Mouse (Mus musculus) left cerebral cortex, postnatal 14 days (tissue): ENCODE measurements at regions not wholly inside any gene's neighbourhood (a gene's known extent, or its start where the extent isn't known, plus 50 kb on each side); places are given as distances from the start of the nearest gene placed in this dataset.

Source experiments
- DNase-seq, 2 experiments: peaks; one replicate each; pipeline ENCODE4 v3.0.0; 2021 to 2022; ENCODE audit warnings: low spot score in 2 of 2, mixed read lengths in 1 of 2
- intact Hi-C: fragments of 180-260 bp; cut with DNase I; formaldehyde crosslinking; loops from one replicate; pipeline ENCODE4 v1.15.1; 2025

- DNase-seq: peak; percentile 40 to 49
- intact Hi-C loops: loop anchor here (10.0 kb wide), 1 partner anchor 1494 kb away; no protein-coding TSS in a partner anchor
These were observed 517.5 kb downstream of the Cps1 start for GRCm38 (mm10) chr1:67640353-67640752.

DNA sequence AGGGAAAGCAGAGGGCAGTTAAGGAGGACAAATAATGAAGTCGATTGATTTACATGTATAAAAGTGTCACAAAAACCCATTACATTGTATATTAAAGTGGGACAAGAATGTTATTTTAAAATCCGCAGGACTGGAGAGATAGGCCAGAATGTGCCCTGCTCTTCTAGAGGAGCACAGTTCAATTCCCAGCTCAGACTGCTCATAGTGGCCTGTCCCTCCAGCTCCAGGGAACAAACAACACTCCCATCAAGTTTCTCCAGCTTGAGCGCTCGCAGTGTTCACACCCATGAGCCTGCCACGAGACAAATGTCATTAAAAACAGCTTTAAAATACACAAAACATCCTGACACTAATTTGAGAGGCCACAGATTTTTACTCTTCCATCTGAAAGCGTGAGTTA is 517.9 kb downstream of the Cps1 start:
- no peak for DNase-seq
- intact Hi-C loops: loop anchor here (10.0 kb wide), 1 partner anchor 1494 kb away; no protein-coding TSS in a partner anchor

DNA sequence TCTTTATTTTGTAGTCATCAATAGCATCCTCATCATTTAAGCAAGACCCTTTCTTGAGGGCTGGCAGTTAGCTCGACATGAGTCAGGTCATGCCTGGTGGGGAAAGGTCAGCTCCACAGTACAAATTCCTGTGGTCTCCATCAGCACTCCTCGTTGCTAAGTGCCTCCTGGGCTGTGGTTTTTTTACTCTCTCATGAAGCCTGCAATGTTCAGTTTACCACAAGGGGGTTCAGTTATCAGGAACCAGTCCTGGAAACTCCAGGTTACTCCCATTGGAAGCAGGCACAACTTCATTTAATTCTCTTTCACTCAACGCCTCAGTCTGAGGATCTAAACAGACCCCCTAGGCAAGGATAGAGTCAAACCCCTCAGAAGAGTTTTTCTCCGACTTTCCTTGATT is 520.8 kb downstream of the Cps1 start:
- DNase-seq: no peak
- intact Hi-C loops: loop anchor here (10.0 kb wide), 1 partner anchor 1491 kb away; no protein-coding TSS in a partner anchor
